7 mouse cellular contexts compared by ENCODE assay signal in genomic region chr10:59323100-59323487, GRCm38 (mm10). TPM values are rescaled to one million over a fixed set of nuclear protein-coding genes. Genes with fewer than 3 reads are reported as not detected.
DNase-seq lines count a peak whose midpoint lies in the region; ATAC-seq and TF ChIP-seq lines count a peak whose summit lies in the region.

Gene P4ha1, plus strand, starts transcription at chr10:59323296.

- TF ChIP-seq CTCF in intestine, postnatal 0 days (IDR thresholded peaks at IDR 0.05; ENCODE audit: low read depth): peak; percentile 93
- TF ChIP-seq CTCF in small intestine, adult 2 months (IDR thresholded peaks at IDR 0.05; ENCODE audit: extremely low read depth, insufficient read length, insufficient replicate concordance, low read depth, low read length): peak; percentile 58; the same call in 1 of the 2 replicates

- TF ChIP-seq POLR2A in small intestine, adult 2 months (IDR thresholded peaks at IDR 0.05; ENCODE audit: low read depth, low read length): peak; percentile 97

- H3K4me1 ChIP-seq in intestine, postnatal 0 days (replicated peaks; ENCODE audit: control insufficient read depth, insufficient read depth, low read length): no peaks in the 10 kb centered on the region
- H3K4me1 ChIP-seq in midbrain, embryonic 12.5 days: peaks cover 20% of the 10 kb centered on the region
- no peaks in the 10 kb centered on the region for H3K4me1 ChIP-seq in small intestine, adult 2 months (ENCODE audit: control insufficient read depth, insufficient read depth, insufficient read length, low read length)

- peak within 1 kb of the TSS; percentile 91 for H3K27ac ChIP-seq in intestine, postnatal 0 days (ENCODE audit: low read depth, low read length)
- peak within 1 kb of the TSS; percentile 94 for H3K27ac ChIP-seq in midbrain, embryonic 12.5 days (replicated peaks)
- peak within 1 kb of the TSS; percentile 50 for H3K27ac ChIP-seq in small intestine, adult 2 months (ENCODE audit: insufficient read depth, low read depth, low read length)

- intact Hi-C loops in left cerebral cortex, postnatal 4 days (cut with DNase I): no loop called here

- H3K27me3 ChIP-seq in intestine, postnatal 0 days (replicated peaks; ENCODE audit: control insufficient read depth, insufficient read depth, low read length): no peaks in the 10 kb centered on the region
- H3K27me3 ChIP-seq in midbrain, embryonic 12.5 days: no peaks in the 10 kb centered on the region
- H3K27me3 ChIP-seq in small intestine, adult 2 months (ENCODE audit: control insufficient read depth, insufficient read depth, low read length): no peaks in the 10 kb centered on the region

- WGBS in intestine, postnatal 0 days: 1% methylated on average over 25 of the region's 39 CpGs
- under 1% methylated on average over 32 of the region's 39 CpGs for WGBS in midbrain, embryonic 12.5 days
- WGBS in small intestine, adult 2 months: under 1% methylated on average over 39 of the region's 39 CpGs

- no peaks in the 10 kb centered on the region for H3K36me3 ChIP-seq in intestine, postnatal 0 days (ENCODE audit: control insufficient read depth, insufficient read depth)
- H3K36me3 ChIP-seq in midbrain, embryonic 12.5 days: no peaks in the 10 kb centered on the region
- H3K36me3 ChIP-seq in small intestine, adult 2 months (ENCODE audit: control insufficient read depth, insufficient read depth, low read length): no peaks in the 10 kb centered on the region

- H3K4me3 ChIP-seq in intestine, postnatal 0 days (ENCODE audit: low read depth, low read length): peak within 1 kb of the TSS; percentile 90
- peak within 1 kb of the TSS; percentile 74 for H3K4me3 ChIP-seq in midbrain, embryonic 12.5 days
- peak within 1 kb of the TSS; percentile 64 for H3K4me3 ChIP-seq in small intestine, adult 2 months (ENCODE audit: low read depth, low read length)

- no peaks in the 10 kb centered on the region for H3K9me3 ChIP-seq in intestine, postnatal 0 days (ENCODE audit: control insufficient read depth)
- no peaks in the 10 kb centered on the region for H3K9me3 ChIP-seq in midbrain, embryonic 12.5 days

- peak; percentile 100 for ATAC-seq in intestine, postnatal 0 days
- peak; percentile 99 for ATAC-seq in midbrain, embryonic 12.5 days (ENCODE audit: low FRiP score, low read depth)

- DNase-seq in adrenal gland, adult 8-10 months: peak; percentile 99
- peak; percentile 99 for DNase-seq in embryo, embryonic 9.5 days (ENCODE audit: extremely low spot score)
- DNase-seq in gonadal fat pad, adult 2 months (ENCODE audit: low read depth): peak; percentile 70
- peak; percentile 100 for DNase-seq in left cerebral cortex, postnatal 4 days

- peak within 1 kb of the TSS; percentile 89 for H3K4me2 ChIP-seq in intestine, postnatal 0 days (replicated peaks; ENCODE audit: low read depth)
- H3K4me2 ChIP-seq in midbrain, embryonic 12.5 days (replicated peaks): peak within 1 kb of the TSS; percentile 88

- peak within 1 kb of the TSS; percentile 72 for H3K9ac ChIP-seq in intestine, postnatal 0 days (ENCODE audit: low read depth, low read length)
- peak within 1 kb of the TSS; percentile 89 for H3K9ac ChIP-seq in midbrain, embryonic 12.5 days (replicated peaks)

RNA-seq across cellular contexts. Expression of gene P4ha1, which starts in this region (rescaled TPM):
- 10 to 100 TPM; 32.5 to 73.9 (median 37.1) TPM for total RNA-seq in adrenal gland, adult 8-10 months (2022)
- 9.5 and 9.6 TPM in 2 replicates for polyA plus RNA-seq in gonadal fat pad, adult 2 months (2012; rRNA removed)
- 8.7 TPM in 2 replicates for polyA plus RNA-seq in intestine, postnatal 0 days (2015; fragmentation: Nextera tagmentation; extraction: Ambion mirVana)
- total RNA-seq in left cerebral cortex, postnatal 4 days (2021): 10 to 100 TPM; 21.1 to 21.8 TPM
- polyA plus RNA-seq in midbrain, embryonic 12.5 days (2016; fragmentation: Nextera tagmentation; extraction: Ambion mirVana): 35.5 and 38.2 TPM in 2 replicates
- polyA plus RNA-seq in small intestine, adult 2 months (2012; rRNA removed): 1.2 and 1.7 TPM in 2 replicates

Comparison
In these comparisons a context has a peak if more than half of its experiments do, and no peak if none do; other contexts are left out.
1. Peak in every context shown above with its lines: DNase-seq, ATAC-seq, H3K4me3 ChIP-seq and H3K27ac ChIP-seq.